Mouse (Mus musculus) G1E (cell line): ENCODE results near the gene Ror2. TPM values are rescaled to one million over a fixed set of nuclear protein-coding genes. Genes with fewer than 3 reads are reported as not detected.

Experiments used
- ATAC-seq: 2 replicates; pipeline ENCODE4 v1.8.0; 2016; ENCODE audit warnings: mild to moderate bottlenecking; ENCODE audit not compliant: insufficient number of reproducible peaks, poor library complexity, low FRiP score, severe bottlenecking; ENCODE audit errors: extremely low read depth
- DNase-seq: peaks from one replicate; pipeline ENCODE4 v3.0.0; 2012; ENCODE audit warnings: low spot score
- H3K27me3 ChIP-seq: 2 replicates; pipeline ENCODE4 v1.6.1; 2012; ENCODE audit warnings: mild to moderate bottlenecking, low read length, inconsistent platforms; ENCODE audit not compliant: insufficient read depth
- H3K36me3 ChIP-seq: replicated peaks from 2 replicates; pipeline ENCODE3; 2012; ENCODE audit warnings: mild to moderate bottlenecking, inconsistent platforms
- H3K4me1 ChIP-seq: 2 replicates; pipeline ENCODE4 v1.6.1; 2012; ENCODE audit warnings: low read depth, low read length, inconsistent platforms, mixed read lengths; ENCODE audit not compliant: insufficient read depth
- H3K4me3 ChIP-seq: 2 replicates; pipeline ENCODE4 v1.5.1; 2012; ENCODE audit warnings: low read depth, mild to moderate bottlenecking, inconsistent platforms, low read length, moderate library complexity, mixed read lengths
- H3K9me3 ChIP-seq: replicated peaks from 2 replicates; pipeline ENCODE4 v1.6.1; 2012; ENCODE audit warnings: inconsistent platforms
- CTCF ChIP-seq: IDR thresholded peaks from 2 replicates; pipeline ENCODE4 v1.5.1; 2012; ENCODE audit warnings: low read depth, low read length, inconsistent platforms, mixed read lengths
- GATA1 ChIP-seq: IDR thresholded peaks from 2 replicates; pipeline ENCODE4 v1.6.1; 2012; ENCODE audit warnings: borderline replicate concordance, low read length, inconsistent platforms, mixed read lengths
- GATA2 ChIP-seq: IDR thresholded peaks from 2 replicates; pipeline ENCODE4 v1.6.1; 2012; ENCODE audit warnings: low read depth, low read length, inconsistent platforms, borderline replicate concordance
- POLR2AphosphoS5 ChIP-seq: IDR thresholded peaks from 2 replicates; pipeline ENCODE4 v1.6.1; 2012; ENCODE audit warnings: low read depth, low read length, inconsistent platforms; ENCODE audit not compliant: insufficient replicate concordance
- TAL1 ChIP-seq: conservative IDR thresholded peaks from 2 replicates; pipeline ENCODE4 v1.6.1; 2012; ENCODE audit warnings: low read depth, low read length, inconsistent platforms, mixed read lengths
- polyA plus RNA-seq: library from polyadenylated mRNA; stranded (reverse); fragments of >175 nt; gene quantifications from 2 replicates; pipeline ENCODE4 v1.2.3, GENCODE M21; 2012
- total RNA-seq, 2 experiments: library from RNA; stranded (forward) in 1 of 2; stranded (reverse) in 1 of 2; fragments of 200-1000 nt in 1 of 2; fragments of >200 nt in 1 of 2; fragmentation: Nextera tagmentation in 1 of 2; gene quantifications; 2 replicates each; pipeline ENCODE4 v1.2.3; 2014 to 2017

Ror2 gene
- total and polyA plus RNA-seq, 3 experiments: not detected

DNA sequence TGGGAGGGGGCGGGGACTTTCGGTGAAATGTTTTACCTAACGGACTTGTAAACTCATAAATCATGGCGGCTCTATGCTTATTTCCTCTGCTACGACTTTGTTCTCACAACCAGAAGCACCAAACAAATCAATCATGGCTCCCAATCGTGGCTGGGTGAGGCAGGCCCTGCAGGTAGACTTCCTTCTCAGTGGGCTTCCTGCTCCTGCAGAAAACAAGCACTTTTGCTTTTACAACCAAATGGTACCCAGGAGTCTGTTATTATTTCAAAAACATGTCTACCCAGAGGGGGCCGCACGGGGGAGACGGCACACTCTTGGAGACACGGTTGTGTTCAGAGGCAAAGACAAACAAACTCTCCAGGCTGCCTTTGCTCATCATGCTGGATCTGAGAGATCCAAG, 122.3 kb downstream of the Ror2 start:
- Histone ChIP-seq H3K9me3 (peaks cover 63% of the 10 kb centered on the region), H3K4me3 (no peak overlapping the region), H3K27me3 (no peaks in the 10 kb centered on the region), H3K4me1 (no peaks in the 10 kb centered on the region), H3K36me3 (no peaks in the 10 kb centered on the region)
- no peak for TF ChIP-seq POLR2AphosphoS5
- no peak for TF ChIP-seq CTCF
- TF ChIP-seq TAL1: no peak
- no peak for TF ChIP-seq GATA1
- TF ChIP-seq GATA2: no peak
- no peak for ATAC-seq
- DNase-seq: no peak

DNA sequence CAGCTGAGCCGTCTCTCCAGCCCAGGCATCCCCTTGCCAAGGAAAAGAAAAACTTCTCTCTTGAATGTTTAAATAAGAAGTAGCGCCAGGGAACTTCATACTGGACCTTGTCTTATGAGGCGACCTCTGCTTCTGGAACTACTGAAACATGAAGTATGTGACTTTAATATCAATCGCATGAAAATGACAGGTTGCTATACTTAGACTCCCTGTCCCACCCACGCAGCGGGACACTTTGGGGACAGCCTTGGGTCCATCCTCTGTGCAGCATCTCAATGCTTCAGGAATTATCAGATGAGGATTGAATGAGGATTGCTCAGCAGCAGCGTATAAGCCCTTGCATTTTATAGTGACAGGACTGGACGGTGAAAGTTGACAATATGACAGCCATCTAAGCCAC, 122.9 kb downstream of the Ror2 start:
- peaks cover 61% of the 10 kb centered on the region for H3K9me3 ChIP-seq
- no peaks in the 10 kb centered on the region for H3K27me3 ChIP-seq
- DNase-seq (no peak), ATAC-seq (no peak)
- TF ChIP-seq GATA1 (no peak), CTCF (no peak), GATA2 (no peak), POLR2AphosphoS5 (no peak), TAL1 (no peak)
- H3K4me3 ChIP-seq: no peak overlapping the region
- H3K4me1 ChIP-seq: no peaks in the 10 kb centered on the region
- no peaks in the 10 kb centered on the region for H3K36me3 ChIP-seq

GRCm38 (mm10) chr13:53159501-53159900, 126.4 kb downstream of the Ror2 start:
- ATAC-seq (no peak), DNase-seq (no peak)
- no peaks in the 10 kb centered on the region for H3K36me3 ChIP-seq
- TF ChIP-seq POLR2AphosphoS5: no peak
- no peak for TF ChIP-seq CTCF
- no peak for TF ChIP-seq GATA1
- no peak for TF ChIP-seq GATA2
- no peak for TF ChIP-seq TAL1
- H3K4me3 ChIP-seq: no peak overlapping the region
- H3K9me3 ChIP-seq: peaks cover 63% of the 10 kb centered on the region
- no peaks in the 10 kb centered on the region for H3K4me1 ChIP-seq
- no peaks in the 10 kb centered on the region for H3K27me3 ChIP-seq

DNA sequence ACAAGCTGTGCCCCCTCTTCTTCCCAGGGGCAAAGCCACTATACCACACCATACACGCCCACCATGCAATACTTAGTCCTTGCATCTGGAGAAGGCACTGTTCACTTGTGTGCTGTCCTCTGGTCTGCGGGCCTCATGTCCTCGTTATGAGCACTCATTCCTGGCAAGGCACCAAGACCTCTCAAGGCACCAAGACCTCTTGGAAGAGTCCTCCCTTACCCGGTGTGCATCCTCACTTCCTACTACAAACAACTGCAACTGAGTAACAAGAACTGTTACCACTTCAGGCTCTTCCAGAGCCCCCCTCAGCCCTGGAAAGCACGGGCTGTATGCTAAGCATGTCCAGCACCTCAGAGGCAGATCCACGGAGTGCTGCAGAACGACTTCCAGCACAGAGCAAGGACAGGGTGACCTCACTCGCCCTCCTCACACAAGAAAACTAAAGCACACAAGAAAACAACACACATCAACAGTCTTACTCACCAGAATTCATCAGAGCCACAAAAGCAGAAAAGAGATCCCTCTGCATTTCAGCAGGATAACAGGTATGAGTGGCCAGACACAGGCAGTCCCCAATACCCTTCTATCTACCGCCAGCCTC, 127.4 kb downstream of the Ror2 start:
- ATAC-seq: no peak
- TF ChIP-seq GATA2 (no peak), POLR2AphosphoS5 (no peak), GATA1 (no peak), CTCF (no peak), TAL1 (no peak)

GRCm38 (mm10) chr13:53156911-53157310, 129.0 kb downstream of the Ror2 start:
- TF ChIP-seq TAL1: no peak
- TF ChIP-seq POLR2AphosphoS5: no peak
- TF ChIP-seq CTCF: no peak
- no peak for TF ChIP-seq GATA2
- no peak for TF ChIP-seq GATA1
- DNase-seq (no peak), ATAC-seq (no peak)
- H3K27me3 ChIP-seq: no peaks in the 10 kb centered on the region
- H3K4me3 ChIP-seq: no peak overlapping the region
- H3K36me3 ChIP-seq: no peaks in the 10 kb centered on the region
- peaks cover 74% of the 10 kb centered on the region for H3K9me3 ChIP-seq
- H3K4me1 ChIP-seq: no peaks in the 10 kb centered on the region

More for the DNA sequence above, 127.4 kb downstream of the Ror2 start:
- H3K36me3 ChIP-seq: no peaks in the 10 kb centered on the region
- no peaks in the 10 kb centered on the region for H3K4me1 ChIP-seq
- no peaks in the 10 kb centered on the region for H3K27me3 ChIP-seq
- no peak for DNase-seq
- H3K4me3 ChIP-seq: no peak overlapping the region
- peaks cover 65% of the 10 kb centered on the region for H3K9me3 ChIP-seq

DNA sequence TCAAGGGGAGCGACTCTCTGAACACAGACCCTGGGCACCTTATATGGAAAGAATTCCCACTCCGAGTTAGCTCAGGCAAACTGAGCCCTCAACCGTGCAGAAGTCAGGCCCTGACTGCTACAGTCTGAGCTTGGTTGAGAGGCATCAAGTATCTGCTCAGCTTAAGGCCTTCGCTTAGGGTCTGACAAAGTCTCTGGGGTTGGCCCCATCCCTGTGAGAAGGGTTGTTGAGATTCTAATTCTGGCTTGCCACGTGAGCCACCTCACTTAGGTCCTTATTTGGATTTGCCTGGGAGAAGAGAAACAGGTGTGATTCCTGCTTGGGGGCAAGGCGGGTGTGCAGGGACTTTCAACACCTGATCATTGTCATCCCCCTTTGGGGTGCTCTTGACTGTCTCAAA, 129.6 kb downstream of the Ror2 start:
- Histone ChIP-seq H3K36me3 (no peaks in the 10 kb centered on the region), H3K4me3 (no peak overlapping the region), H3K4me1 (no peaks in the 10 kb centered on the region), H3K27me3 (no peaks in the 10 kb centered on the region), H3K9me3 (peaks cover 79% of the 10 kb centered on the region)
- DNase-seq: no peak
- no peak for ATAC-seq
- TF ChIP-seq CTCF (no peak), GATA2 (no peak), POLR2AphosphoS5 (no peak), TAL1 (no peak), GATA1 (no peak)
